Mouse (Mus musculus): ENCODE results near the gene Tmco1.

The Tmco1 gene

DNA sequence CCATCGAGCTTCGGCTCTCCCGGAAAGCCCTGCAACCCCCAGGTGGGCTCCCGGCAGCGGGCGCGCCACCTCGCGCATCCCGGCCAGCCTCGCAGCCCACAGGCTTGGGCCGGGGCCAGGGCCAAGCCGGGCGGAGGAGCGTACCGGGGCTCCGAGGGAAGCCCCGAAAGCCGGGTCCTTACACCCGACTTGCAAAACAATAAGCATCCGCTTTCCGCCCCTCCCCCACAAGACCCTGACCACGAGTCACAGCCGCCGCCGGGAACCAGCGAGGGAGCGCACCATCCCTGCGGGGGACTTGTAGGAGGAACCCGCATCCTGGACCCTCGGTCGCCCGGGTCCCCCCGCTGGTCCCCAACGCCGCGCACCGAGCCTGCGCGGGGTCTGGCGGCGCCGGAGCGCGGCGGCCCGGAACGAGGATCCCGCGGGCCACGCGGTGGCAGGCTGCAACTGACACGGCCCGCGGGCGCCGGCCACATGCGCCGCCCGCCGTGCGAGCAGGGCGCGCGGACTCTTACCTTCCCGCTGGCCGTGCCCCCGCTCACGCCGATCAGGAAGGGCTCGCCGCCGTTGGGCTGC is 23.8 kb upstream of the Tmco1 start:
- peak; percentile 71 to 72 for DNase-seq

DNA sequence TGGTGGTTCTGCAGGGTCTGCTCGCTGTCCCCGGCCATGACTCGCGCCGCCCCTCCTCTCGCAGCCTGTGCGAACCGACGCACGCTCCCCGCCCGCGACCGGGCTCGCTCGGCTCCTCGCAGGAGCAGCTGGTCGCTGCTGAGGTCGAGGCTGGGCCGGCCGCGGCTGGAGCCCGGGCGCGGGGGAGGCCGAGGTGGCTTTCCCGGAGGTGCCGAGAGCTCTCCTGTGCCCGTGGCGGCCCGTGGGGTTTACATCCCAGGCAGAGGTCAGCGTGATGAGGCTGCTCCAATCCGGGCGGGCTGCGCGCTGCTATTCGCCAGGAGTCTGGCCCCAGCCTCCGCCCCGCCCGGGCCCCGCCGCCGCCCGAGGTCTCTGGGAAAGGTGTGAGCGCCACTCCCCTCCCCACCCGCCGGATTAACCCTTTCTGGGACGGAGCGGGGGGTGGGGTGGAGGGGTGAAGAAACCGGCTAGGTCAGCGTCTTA is 23.3 kb upstream of the Tmco1 start:
- DNase-seq = peak; percentile 66 to 71

- DNase-seq = no peak
Measured at GRCm38 (mm10) chr1:167285320-167285355, 23.0 kb upstream of the Tmco1 start, which contains the start of gene Uck2. Gene Uck2, minus strand, starts transcription at chr1:167285320.

DNA sequence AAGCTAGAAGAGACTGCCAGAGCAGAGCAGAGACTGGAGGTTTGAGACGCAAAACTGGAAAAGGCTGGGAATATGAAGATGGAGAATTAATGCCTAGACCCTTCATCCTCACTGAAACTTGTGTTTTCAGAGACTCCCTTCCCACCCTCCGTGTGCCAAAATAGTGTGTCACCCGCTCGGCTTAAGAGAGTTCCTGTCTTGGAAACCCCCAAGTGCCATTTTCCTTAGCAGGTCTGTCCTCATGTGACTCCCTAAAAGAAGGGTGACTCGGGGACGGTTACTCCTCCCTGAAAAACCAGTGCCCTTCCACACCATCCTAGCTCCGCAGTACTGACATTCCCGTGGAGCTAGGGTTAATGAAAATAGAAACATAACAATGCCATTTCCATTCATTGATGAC is 22.8 kb upstream of the Tmco1 start:
- no peak for DNase-seq

GRCm38 (mm10) chr1:167287156-167287555 is 21.0 kb upstream of the Tmco1 start:
- no peak for DNase-seq

- DNase-seq = no peak
Measured at GRCm38 (mm10) chr1:167288665-167289538, 19.3 kb upstream of the Tmco1 start.

DNA sequence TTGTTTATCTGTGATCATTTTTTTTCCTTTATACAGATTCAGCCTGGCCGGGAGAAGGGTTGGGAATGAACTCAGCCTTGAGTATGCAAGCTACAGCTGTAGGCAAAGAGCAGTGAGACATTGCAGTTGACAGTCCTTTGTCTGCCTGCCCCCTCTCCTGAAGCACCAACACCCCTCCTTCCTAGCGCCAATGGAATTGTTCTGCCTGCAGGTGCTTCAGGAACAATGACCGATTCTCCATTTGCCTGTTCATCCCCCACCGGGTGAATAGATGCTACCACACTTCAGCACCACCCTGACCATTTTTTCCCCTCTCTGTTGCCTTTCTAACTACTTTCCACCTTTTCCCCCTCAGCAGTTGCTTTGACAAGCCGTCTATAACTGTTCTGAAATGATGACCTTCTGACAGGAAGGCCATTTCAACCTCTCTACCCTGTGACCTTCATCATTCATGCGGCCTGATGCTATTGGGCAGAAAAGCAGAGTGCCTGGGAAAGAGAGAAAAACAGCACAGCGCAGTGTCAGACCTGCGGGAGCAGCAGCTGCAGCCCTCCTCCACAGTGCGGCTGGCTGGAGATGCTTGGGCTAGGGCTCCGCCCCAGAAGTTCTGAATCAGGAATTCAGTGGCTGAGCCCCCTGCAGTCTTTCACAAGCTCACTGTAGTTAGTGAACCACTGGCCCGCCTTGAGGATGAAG is 18.5 kb upstream of the Tmco1 start:
- no peak for DNase-seq

GRCm38 (mm10) chr1:167290263-167290592 is 17.9 kb upstream of the Tmco1 start:
- DNase-seq = no peak

DNA sequence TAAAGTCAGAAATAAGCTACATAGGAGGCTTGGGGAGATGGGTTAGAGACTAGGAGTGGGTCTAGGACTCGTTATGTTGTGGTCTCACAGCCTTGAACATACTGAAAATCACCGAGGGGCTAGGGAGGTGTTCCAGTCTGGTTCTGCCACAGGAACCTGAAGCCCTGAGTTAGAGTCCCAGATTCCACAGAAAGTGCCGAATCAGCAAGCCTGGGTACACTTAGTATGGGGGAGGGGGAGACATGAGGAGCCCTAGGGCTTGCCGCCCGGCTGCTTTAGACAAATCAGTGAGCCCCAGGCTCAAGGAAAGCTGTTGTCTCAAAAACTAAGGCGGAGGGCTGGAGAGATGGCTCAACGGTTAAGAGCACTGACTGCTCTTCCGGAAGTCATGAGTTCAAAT is 16.6 kb upstream of the Tmco1 start:
- no peak for DNase-seq

GRCm38 (mm10) chr1:167292447-167292846 is 15.7 kb upstream of the Tmco1 start:
- DNase-seq = no peak

DNA sequence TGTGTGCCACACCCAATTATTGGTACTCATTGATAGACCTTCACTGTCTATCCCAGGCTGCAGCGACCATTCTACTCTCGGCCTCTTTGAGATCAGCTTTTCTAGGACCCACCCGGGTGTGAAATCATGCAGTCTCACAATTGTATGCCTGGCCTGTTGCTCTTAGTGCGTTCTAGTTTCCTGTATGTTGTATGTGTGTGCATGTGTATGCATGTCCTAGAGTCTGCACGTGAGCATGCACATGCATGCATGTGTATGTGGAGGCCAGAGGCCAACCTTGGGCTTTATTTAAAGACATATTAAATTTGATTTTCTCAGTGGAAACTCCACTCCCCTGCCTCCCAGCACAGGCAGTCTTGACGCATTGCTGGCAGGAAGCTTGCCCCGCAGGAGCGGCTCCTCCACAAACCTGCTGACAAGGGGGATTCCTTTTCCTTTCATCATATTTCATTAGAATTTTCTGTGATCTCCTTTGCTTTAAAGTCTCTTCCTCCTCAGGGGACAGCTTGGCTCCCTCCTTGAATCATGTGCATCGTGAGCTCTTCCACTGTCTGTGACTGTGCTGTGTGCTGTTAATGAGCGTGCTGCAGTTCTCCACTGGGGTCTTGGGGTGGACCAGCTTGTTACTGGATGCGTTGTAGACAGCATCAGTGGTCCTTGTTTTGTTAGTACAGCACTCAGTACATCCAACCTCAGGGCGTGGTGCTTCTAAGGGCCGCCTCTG is 12.3 kb upstream of the Tmco1 start:
- no peak for DNase-seq

DNA sequence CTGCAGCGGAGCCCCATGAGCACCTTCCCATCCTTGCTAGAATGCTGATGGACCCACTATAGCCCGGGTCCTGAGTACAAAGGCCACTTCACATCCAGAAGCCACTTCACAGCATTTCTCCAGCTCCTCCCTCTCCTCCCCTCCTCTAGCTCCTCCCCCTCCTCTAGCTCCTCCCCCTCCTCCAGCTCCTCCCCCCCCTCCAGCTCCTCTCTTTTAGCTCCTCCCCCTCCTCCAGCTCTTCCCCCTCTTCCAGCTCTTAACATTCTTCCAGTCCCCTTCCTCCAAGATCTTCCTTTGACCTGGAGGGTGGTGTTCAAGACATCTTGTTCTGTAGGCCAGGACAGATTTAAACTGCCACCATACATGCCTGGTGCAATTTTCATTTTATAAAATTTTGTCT is 8.1 kb upstream of the Tmco1 start:
- no peak for DNase-seq

- no peak for DNase-seq
Measured at GRCm38 (mm10) chr1:167305501-167306137, 2.6 kb upstream of the Tmco1 start.

- DNase-seq = peak; percentile 76 to 80
Measured at GRCm38 (mm10) chr1:167306451-167307240, 1.5 kb upstream of the Tmco1 start.

DNA sequence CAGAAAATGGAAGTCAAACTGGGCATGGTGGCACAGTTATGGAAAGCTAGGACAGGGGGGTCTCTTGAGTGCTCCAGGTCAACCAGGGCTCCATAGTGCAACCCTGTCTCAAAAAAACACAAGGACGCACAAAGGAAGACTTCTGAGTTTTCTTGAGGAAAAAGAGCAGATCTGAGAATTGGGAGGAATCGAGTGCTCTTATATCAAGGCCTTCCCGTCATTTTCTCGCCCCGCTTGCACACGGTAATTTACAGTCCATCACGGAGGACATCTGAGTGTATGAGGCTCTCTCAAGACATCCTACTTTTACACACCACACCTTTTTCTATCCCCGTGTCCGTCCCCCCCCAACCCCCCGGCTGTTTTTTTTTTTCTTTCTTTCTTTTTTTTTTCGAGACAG is 504 bp upstream of the Tmco1 start:
- no peak for DNase-seq

DNA sequence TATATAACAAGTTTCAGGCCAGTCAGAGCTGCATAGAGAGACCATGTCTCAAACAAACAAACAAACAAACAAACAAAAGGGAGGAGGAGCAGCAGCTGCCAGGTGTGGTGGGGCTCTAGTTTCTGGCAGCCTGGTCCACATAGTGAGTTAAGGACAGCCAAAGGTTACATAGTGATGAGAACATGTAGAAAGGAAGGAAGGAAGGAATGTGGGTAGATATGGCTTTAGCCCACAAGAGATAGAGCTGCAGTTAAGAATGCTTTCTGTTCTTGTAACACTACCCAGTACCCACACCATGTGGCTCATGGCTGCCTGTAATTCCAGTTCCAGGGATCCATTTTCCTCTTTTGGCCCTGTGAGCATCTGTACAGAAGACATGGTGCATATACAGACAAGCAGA is 4.2 kb downstream of the Tmco1 start:
- DNase-seq = no peak

- DNase-seq = no peak
Measured at GRCm38 (mm10) chr1:167313220-167313619, 5.0 kb downstream of the Tmco1 start.

DNA sequence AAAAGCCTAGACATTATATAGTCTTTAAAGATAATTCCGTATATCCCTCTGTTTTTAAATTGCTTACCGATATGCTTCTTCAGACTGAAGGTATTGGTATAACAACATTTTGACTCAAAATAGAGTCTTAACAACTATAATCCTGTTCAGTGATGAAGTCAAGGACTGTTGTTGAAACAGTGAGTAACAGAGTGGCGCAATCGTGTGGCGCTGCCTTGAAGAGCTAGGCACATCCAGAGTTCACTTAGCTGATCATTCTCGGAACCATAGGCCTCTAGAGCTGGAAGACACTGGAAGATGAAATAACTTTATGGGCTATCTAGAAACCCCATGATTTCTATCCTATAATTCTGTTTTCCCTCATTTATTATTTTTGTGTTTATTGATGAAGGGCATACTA is 13.5 kb downstream of the Tmco1 start:
- no peak for DNase-seq

- DNase-seq = no peak
Measured at GRCm38 (mm10) chr1:167328776-167329175, 20.6 kb downstream of the Tmco1 start.

- no peak for DNase-seq
Measured at GRCm38 (mm10) chr1:167331106-167331505, 22.9 kb downstream of the Tmco1 start.

- no peak for DNase-seq
Measured at GRCm38 (mm10) chr1:167336398-167336797, 28.2 kb downstream of the Tmco1 start.

- DNase-seq = peak; percentile 86
Measured at GRCm38 (mm10) chr1:167337463-167338095, 29.4 kb downstream of the Tmco1 start.
